Mouse (Mus musculus): Measurements from ENCODE around the gene Glb1.

DNA sequence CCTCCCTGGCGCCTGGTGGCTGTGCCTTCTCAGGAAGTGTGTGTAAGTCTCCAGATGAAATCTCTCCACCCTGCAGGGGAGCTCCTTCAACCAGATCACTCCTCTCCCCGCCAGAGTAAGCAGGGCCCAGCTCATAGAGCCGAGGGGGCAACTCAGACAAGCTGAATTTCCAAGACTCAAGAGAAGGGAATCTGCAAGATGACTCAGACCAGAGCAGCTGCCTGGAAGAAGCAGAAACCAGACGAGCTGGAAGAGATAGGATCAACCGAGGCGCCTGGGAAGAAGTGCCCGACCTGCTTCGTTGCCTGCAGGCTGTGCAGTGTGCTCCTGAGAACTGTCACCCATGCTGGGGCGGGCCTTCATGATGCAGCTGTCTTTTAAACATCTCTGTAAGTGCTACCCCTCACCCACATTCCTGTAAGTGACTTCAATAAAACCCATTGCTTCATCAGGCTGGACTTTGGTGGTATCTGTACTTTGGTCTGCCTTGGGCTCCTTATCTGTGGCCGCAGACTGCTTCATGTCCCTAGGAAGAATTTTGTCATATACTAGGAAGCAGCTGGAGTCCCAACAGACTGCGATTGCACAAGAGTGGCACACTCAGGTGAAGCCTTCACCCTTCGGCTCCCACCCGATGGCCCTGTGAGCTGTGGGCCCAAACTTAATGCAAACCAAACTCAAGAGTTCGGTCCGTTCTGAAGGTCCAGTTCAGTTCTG is 102.0 kb downstream of the Glb1 start:
- TF ChIP-seq CTCF (IDR thresholded peaks at IDR 0.05; ENCODE audit: control insufficient read depth, insufficient read depth, insufficient replicate concordance, low read depth, low read length), result no peak
- TF ChIP-seq POLR2A (IDR thresholded peaks at IDR 0.05; ENCODE audit: control insufficient read depth, low read depth, low read length), result no peak
